Mouse (Mus musculus): ENCODE measurements around the gene Rab3gap2.
A peak's percentile ranks its signal among the peaks of the same experiment; 100 is the strongest.

Gene Rab3gap2

DNA sequence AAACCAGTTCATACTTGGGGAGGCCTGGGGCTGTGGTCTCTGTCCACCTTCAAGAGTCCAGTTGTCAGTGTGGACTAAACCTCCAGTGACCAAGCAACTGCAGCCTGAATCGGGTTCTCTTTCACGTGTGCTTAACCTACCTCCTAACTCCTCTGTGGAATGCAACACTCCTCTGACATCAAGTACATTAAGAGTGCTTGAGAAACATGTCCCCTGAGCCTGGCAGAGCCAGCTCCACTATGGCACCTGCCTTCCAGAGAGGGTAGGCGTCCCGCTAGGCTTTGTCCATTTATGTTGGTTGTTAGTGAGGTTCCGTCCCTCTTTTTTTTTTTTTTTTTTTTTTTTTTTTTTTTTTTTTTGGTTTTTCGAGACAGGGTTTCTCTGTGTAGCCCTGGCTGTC lies 23.0 kb downstream of the Rab3gap2 start:
- no peak for DNase-seq (ENCODE audit: low spot score in 2 of 2)

DNA sequence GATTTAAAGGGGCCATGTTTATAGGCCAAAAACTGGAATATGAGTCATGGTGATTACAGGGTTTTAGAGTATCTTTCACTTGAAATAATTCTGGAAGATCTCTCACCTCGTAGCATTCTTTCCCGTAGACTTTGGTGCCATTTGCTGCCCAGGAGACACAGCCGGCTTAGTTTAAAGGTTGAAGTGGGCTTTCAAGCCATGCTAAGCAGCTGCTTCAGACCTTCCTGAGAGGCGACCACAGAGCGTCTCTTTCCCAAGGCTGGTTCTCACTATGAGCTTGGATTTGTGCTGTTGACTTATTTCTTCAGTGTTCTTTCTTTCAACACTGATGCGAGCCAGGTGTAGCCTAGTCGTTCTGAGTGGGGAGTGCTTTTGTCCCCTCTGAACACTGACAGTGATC lies 23.8 kb downstream of the Rab3gap2 start:
- DNase-seq (ENCODE audit: low spot score in 2 of 2): no peak

- no peak for DNase-seq (ENCODE audit: low spot score in 2 of 2)
Measured at GRCm38 (mm10) chr1:185229406-185230201, 25.7 kb downstream of the Rab3gap2 start.

- no peak for DNase-seq (ENCODE audit: low spot score in 2 of 2)
Measured at GRCm38 (mm10) chr1:185235837-185236236, 31.9 kb downstream of the Rab3gap2 start.

- no peak for DNase-seq (ENCODE audit: low spot score in 2 of 2)
Measured at GRCm38 (mm10) chr1:185236530-185236929, 32.6 kb downstream of the Rab3gap2 start.

DNA sequence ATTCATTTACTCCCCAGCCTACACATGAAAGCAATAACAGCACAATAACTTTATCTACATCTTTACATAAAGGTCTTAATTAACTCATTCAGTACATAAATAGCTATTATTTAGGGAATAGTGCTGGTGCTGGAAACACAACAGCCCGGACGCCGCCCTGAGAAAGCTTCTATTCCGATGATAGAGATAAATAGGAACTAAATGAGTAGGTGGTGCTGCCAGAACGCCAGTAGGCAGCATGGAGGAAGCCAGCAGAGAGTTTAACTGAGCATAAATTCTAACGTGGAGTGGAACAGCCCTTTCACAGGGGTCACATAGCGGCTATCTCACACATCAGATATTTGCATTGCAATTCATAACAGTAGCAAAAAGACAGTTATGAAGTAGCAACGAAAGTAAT lies 39.1 kb downstream of the Rab3gap2 start:
- no peak for DNase-seq (ENCODE audit: low spot score in 2 of 2)

DNA sequence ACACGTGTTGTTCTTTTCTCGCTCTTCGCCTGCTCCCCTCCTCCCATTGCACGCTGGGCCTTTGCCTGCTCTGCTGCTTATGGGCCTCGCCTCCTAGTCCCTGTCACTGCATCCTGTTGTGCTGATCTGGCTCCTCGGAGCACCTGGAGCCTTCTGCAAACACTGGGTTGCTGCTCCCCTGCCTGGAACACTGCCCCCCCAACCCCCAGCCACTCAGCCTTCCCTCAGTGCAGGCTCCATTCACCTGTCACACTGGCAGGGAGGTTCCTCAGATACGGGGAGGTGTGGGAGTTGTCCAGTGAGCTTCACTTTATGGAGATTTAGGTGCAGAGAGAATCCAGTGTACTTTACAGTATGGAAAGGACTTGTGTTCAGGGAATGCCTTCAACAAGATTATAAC lies 41.5 kb downstream of the Rab3gap2 start:
- DNase-seq (ENCODE audit: low spot score in 2 of 2): no peak

DNA sequence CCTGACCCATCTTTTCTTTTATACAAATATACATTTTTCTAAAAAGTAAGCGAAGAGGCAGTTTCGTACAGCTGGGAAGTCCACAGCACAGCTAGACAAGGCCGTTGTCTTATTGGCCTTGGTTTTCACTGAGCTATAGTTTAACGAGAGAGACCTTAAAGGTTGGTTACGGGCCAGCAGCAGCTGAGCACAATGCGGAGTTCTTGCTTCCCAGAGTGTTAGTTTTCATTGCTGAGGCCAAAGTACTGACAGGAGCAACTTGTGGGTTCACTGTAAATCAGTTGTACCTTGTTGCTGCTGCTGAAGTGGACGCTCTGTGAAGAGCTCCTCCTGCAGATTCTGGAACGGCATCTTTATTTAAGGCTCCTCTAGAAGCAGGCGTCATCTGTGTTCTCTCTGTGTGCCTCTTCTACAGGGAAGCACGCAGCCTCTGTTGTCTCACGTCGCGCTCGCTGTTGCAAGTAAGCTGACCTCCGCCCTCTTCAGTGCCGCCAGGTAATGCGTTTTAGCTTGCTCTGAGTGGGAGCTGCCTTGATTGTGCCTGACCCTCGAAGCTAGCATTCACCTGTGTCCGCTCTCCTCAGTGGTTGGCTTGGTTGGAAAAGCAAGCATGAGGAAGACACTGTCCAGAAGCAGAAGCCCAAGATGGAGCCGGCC lies 43.6 kb downstream of the Rab3gap2 start:
- DNase-seq (ENCODE audit: low spot score in 2 of 2): no peak

DNA sequence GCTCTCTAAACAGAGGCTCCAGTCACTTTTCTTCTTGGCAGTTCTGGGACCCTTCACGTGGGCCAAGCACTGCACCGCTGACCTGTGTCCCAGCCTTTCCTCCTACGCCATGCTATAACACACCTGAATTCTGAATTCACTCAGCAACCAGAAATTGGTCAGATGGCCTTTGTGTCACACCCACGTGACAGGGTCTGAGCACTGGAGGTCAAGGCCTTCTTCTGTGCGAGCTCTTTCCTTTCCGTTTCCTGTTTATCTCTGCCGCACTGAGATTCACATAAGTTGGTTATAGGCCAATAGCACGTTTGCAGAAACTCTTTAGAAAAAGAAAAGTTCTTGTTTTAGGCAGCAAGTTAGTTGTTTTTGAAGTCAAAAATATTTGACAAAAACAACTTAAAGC lies 44.8 kb downstream of the Rab3gap2 start:
- no peak for DNase-seq (ENCODE audit: low spot score in 2 of 2)

DNA sequence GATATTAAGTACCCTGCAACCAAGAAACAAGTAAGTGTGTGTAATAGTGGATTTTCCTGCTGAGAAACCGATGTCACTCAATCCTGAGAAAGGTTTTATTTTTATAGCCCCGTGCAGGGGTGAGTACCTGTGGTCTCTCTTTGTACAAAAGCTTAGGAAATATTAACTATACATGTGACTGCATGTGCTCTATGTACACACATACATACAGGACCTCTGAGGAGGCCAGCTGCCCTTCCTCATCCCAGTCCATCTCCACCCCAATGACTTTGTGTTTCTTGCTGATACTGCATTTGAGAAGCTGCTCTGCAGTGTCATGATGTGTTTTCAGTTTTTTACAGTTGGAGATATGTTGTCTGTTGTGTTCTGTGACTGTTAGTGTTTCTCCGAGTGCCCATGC lies 48.4 kb downstream of the Rab3gap2 start:
- DNase-seq (ENCODE audit: low spot score in 2 of 2): no peak

DNA sequence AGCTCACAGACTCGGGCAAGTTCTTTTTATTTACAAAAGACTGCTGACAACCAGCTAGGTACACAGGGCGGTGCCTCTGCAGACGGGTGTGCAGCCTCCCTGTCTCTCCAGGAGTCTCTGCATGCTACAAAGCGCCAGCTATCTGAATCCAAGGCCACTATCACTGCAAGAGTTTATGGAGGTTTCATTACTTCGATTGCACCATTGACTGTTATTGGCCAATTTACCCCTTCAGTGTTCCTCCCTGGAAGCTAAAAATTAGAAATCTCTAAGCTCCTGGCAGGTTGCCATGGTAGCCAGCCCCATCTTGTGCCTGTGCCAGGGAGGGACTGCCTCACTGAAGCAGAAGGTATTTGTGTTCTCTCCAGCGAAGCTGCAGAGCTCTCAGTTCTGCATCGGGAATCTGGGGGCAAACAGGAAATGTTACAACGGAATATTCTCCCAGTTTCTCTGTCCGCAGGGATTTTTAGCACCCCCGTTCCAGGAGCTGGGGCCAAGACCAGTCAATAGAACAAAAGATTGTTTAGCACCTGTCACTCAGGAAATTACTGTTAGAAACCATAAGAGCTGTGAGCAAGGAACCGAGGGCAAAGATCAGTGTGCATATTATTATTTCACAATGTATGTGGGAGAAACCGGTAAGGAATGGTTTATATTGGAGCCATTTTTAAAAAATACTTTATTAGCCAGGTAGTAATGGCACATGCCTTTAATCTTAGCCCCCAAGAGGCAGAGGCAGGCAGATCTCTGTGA lies 49.4 kb downstream of the Rab3gap2 start:
- DNase-seq (ENCODE audit: low spot score in 2 of 2): peak in 1 of 2 experiments; percentile 36

DNA sequence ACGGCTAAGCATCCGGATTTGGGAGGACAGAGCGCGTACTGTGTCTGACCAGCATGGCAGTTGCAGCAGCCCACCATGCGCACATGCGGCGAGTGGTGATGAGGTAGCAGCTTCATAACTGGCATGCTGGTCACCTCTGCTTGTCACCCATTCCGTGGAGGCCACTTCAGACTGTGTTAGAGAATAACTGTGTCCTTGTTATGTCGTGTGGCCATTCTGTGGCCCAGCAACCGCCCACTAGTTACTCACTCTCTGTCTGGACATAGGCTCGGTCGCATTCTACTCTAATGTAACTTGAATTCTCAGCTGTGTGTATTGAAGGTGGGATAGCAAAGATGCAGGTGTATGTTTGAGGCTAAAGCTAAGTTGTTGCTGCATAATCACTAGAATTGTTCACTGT lies 51.4 kb downstream of the Rab3gap2 start:
- no peak for DNase-seq (ENCODE audit: low spot score in 2 of 2)

DNA sequence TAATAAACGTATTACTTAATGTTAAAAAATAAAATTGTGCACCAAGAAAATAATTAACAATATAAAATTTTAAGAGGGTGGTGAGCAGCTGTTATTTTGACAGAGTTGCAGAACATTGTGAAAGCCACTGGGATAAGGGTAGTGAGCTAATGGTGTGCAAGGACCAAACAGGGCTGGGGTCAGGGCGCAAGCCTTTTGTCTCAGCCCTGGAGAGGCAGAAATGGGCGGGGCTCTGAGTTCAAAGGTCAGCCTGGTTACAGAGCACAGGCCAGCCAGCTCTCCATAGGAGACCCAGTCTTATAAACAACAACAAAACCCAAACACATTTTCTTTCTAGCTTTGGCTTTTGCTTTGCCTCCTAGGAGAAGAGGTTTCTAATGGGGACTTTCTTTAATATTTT lies 52.8 kb downstream of the Rab3gap2 start:
- DNase-seq (ENCODE audit: low spot score in 2 of 2): no peak

GRCm38 (mm10) chr1:185262565-185262964 lies 58.6 kb downstream of the Rab3gap2 start:
- DNase-seq (ENCODE audit: low spot score in 2 of 2): no peak

DNA sequence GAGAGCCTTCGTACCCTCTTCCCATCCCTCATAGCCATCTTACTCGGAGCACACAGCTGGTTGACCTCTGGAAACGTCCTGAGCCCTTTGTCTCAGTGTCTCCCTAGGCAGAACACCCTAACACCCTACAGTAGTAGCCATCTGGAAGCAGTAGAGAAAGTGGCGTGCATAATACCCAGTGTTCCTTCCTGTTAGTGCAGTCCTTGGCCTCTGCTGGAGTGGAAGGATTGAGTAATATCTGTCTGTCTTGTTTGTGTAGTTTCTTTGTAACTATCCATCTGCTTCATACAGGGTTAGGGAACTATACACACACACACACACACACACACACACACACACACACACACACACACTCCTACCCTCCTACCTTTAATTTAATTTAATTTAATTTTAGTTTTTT lies 64.8 kb downstream of the Rab3gap2 start:
- DNase-seq (ENCODE audit: low spot score in 2 of 2): no peak

DNA sequence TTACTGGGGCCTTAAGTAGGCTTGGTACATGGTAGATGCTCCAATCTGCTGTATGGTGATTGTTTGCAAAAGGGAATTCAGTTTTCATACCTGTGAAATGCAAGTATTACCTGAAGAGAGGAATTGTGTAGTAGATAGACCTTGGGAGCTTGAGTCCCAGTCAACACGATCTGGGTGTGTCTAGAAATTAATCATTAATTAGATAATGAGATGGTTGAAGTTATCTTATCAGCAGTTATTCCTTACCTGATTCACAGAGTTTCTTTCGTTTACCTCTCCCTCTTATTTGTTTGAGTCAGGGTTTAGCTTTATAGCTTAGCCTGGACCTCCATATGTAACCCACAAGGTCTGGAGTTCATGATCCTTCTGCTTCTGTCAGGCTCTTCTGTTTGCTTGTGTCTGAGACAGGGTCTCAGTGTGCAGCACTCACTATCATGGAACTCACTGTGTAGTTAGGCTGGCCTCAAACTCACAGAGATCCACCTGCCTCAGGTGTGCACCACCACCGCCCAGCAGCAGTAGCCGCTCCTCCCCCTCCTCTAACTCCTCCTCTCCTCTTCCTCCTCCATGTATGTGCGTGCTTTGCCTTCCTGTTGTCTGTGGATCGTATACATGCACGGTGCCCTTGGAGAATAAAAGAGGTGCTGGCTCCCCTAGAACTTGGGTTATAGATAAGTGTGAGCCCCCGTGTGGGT lies 66.6 kb downstream of the Rab3gap2 start:
- no peak for DNase-seq (ENCODE audit: low spot score in 2 of 2)

- DNase-seq (ENCODE audit: low spot score in 2 of 2): no peak
Measured at GRCm38 (mm10) chr1:185271373-185271772, 67.5 kb downstream of the Rab3gap2 start.

DNA sequence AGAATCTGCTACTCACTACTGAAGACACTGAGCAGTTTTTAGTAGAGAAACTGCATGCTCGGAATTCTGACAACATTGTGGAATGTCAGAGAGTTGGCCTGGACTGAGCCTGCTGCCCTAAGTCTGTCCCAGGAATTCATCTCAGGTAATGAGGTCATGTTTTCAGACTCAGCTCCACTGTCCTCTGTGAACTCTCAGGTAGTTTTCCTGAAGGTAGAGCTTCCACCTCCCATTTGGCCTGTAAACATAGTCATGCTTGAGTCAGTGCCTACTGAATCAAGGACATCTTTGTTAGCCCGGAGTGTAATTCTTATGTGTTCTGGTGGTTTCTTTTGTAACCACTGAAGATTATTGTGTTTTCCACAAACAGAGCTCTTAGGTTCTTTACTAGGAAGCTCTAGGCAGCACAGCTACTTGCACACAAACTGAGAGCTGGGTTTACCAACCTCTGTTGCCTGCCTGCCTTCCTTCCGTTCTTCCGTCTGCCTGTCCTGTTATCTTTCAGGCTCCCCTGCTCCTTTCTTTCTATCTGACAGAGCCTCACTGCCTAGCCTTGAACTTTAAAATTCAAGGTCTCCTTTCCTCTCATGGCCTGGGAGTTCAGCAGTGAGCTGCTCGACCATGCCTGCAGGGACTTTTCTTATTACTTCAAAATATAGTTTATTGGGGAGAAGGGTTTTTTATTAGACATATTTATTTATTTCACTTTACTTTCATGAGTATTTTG lies 71.1 kb downstream of the Rab3gap2 start:
- no peak for DNase-seq (ENCODE audit: low spot score in 2 of 2)

DNA sequence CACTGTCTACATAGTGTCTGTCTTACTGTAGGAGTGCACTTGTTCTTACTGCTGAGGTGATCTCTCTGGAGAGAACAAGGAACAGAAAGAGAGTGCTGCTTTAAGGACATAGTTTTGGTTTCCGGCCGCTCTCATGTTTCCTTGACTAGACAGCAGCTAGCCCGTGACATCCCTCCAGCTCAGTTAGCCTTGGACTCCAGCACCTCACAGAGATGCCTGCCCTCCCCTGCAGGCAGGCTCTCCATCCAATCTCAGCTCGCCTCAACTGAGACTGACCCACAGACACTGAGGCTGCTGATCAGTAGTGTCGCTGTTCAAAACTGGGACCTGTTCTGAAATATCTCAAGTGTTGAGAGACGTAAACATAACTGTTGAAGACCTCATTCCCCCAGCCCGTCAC lies 72.1 kb downstream of the Rab3gap2 start:
- DNase-seq (ENCODE audit: low spot score in 2 of 2): no peak

GRCm38 (mm10) chr1:185277022-185277421 lies 73.1 kb downstream of the Rab3gap2 start:
- DNase-seq (ENCODE audit: low spot score in 2 of 2): no peak

DNA sequence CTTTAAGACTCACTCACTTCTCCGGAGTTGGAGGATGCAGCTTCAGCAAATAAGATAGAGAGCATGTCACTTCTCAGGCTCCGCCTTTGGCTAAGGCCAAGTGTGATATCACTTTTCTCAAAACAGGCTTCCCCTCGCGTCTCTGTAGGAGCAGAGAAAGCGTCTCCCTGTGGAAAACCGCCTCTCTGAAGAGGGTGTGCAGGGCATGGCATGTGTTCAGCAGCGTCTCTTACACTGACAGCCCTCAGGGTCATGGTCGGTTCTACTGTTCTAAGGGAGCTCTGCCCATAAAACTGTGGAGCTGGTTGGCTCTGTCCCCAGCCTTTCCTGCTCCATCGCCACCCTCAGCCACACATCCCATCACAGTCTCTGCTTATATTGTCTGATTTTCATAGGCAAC lies 75.4 kb downstream of the Rab3gap2 start:
- no peak for DNase-seq (ENCODE audit: low spot score in 2 of 2)
